Mouse (Mus musculus): ENCODE results near the gene Tead3.
"Not testable (repeated sequence)": the region's sequence is repeated elsewhere in the genome, so short reads cannot be mapped to it uniquely, and the experiment has no call there.

The Tead3 gene

DNA sequence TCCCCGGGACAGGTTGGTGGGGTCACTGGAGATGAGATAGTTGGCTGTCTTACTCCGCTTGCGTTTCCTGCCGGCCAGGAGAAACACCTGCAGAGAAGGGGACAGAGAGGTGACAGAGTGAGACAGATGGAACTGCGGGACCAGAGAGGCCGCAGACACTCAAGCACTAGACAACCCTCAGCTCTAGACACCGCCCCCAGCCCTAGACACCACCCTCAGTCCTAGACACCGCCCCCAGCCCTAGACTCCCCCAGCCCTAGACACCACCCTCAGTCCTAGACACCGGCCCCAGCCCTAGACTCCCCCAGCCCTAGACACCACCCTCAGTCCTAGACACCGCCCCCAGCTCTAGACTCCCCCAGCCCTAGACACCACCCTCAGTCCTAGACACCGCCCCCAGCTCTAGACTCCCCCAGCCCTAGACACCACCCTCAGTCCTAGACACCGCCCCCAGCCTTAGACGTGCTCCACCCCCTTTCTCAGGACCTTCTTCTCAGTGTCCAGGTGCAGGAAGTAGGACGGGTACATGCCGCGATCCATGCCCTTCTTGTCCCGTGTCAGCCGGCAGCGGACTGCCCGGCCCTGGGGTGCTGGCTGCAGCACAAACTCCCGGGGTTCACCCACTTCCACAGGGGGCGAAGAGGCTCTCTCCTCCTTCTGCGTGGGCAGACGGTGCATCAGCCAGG, 8.1 kb upstream of the Tead3 start:
- not testable (repeated sequence) for DNase-seq

DNA sequence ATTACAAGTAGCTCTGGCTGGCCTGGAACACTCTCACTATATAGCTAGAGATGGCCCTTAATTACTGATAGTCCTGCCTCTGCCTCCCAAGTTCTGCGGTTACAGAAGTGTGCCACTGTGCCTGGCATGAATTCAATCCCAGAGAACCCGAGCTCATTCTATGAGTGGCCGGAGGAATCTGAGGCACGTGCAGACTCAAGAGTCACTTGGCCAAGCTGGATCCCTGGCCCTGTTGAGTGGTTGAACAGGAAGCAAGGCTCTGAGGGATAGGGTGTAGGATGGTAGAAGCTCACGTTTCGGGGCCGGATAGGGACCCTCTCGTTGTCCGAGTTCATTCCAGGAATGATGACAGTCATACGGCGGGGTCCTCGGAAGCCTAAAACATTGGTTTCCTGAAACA, 5.3 kb upstream of the Tead3 start:
- DNase-seq: no peak

DNA sequence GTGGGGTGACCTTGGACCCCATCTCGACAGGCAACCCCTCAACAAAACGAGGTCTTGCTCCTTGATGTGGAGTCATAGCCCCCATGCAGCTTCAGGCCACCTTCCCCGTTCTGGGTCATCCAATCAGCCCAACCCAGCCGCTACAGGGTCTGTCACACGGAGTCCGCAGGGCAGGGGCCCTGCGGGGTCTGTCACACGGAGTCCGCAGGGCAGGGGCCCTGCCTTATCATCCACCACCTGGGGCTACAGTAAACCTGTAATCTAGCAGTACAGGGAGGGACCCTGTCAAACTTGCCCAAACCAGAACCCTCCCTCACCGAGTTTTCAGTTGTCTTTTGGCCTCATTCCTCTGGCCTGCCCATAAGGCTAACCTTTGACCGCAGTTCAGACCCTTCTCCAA, 1.4 kb upstream of the Tead3 start:
- no peak for DNase-seq

DNA sequence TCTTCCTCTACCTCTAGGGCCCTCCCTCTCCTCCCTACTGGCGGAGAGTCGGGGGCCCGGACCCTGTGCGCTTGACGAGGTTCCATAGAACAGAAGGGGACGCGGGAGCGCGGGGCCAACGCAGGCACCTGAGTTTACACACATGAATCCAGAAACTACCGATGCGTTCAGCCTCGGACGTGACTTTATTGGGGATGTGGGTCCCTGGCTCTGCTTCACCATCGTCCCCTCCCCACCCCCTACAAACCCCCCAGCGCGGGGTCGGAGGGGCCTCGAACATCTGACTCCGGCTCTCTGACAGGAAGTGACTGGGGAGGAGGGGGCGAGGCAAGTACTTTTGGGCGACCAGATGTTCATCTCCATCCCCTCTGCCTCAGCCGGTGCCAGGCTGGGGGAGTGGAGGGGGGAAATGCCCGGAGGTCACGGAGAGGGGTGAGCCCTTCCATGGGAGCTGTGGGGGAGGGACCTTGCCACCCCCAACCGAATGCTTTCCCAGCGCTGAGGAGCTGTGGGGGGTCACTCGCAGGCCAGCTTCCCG, 805 bp upstream of the Tead3 start:
- DNase-seq: peak; percentile 54

DNA sequence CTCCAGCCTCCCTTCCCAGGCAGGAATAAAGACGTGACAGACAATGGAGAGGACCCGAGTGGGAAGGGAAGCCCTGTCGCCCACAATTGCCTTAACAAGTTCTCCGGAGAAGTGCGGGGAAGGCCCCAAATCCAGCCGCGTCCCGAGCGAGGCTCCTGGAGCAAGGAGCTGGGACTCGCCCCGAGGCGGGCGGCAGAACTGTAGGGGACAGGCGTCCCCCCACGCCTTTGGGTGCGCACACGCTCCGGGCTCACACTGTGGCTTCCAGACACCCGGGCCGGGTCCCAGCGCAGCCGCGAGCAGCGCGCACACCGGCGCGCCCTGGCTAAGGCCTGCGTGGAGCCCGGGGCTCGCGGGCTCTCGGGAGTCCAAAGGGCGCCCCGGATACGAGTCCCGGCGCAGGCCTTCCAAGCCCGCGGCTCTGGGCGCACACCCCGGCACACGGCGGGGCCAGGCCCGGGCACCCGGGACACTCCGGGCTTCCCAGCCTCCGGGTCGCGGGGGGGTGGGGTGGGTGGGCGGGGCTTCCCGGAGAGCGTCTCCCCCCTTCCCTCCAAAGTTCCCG, 634 bp downstream of the Tead3 start:
- DNase-seq: peak; percentile 77

DNA sequence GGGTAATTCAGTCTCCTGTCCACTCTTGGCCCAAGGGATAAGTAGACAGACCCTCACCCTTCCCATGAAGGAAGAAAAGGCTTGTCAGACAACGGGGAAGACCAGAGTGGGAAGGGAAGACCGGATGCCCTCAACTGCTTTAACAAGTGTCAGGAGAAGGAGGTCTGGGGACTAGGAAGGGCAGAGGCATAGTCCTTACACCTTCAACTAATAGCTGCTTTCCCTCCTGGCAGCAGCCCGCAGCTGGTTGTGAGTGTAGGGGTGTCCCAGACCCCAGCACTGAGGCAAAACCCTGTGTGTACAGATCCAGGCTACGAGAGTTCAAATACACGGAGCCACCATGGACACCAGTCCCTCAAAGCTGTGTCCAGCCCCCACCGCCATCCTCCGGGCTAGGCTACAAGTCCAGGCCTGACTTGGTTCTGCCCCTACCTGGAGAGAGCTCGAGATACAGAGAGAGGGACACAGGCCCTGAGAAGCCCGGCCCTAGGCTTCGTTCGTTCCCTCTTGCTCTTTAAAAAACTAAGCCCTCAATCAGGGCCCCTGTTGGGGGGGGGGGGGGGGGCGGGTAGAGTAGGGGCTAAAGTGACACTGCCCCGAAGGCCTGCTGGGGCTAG, 1.2 kb downstream of the Tead3 start:
- no peak for DNase-seq

DNA sequence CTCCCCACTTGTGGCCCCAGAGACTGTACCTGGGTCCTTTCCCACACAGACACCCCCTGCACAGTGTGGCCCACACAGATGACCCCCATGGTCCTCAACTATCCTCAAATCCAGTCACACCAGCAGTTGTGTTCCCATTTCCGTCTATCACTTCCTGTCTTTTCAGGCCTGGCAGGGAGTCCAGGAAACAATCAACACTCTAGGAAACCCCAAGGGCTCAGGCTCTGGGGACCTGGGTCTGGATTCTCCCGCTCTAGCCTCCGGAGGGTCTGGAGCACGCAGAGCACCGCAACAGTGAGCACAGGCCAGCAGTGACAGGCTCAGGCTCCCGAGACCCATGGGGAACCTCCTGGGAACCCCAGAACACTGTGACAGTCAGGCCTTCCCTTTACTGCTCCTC, 2.4 kb downstream of the Tead3 start:
- no peak for DNase-seq

DNA sequence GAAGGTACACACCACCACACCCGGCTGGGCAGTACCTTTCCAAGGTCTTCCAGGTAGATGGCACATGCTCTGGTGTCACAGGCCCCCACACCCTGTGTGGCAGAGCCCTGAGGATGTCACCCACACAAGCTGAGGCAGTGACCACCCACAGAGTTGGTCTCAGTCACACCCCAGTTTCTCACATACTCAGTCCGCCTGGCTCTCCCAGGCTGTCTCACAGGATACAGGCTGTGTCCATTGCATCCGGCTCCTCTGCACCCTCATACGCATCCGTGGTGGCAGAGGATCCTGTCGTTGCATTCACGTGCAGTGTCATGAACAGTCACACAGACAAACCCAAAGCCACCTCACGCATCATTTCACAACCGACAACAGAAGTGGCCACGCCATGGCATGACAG, 3.3 kb downstream of the Tead3 start:
- DNase-seq: no peak

DNA sequence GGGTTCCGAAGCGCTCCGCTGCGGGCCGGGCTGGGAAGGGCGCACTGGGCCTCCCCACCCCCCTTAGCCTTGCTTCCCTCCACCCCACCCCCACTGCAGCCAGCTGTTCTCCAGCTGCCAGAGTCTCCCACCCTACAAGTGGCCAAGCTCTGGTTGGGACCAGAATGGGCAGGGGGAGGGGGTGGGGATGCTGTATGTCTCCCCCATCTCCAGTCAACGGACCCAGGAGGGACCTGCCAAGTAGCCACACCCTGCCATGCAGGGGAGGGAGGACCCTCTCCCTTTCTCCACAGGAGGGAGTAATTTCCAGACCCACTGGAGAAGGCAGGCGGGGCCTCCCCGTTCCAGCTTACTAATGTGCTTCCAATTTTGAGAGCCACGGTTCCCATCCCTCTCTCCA, 4.7 kb downstream of the Tead3 start:
- peak; percentile 86 for DNase-seq

DNA sequence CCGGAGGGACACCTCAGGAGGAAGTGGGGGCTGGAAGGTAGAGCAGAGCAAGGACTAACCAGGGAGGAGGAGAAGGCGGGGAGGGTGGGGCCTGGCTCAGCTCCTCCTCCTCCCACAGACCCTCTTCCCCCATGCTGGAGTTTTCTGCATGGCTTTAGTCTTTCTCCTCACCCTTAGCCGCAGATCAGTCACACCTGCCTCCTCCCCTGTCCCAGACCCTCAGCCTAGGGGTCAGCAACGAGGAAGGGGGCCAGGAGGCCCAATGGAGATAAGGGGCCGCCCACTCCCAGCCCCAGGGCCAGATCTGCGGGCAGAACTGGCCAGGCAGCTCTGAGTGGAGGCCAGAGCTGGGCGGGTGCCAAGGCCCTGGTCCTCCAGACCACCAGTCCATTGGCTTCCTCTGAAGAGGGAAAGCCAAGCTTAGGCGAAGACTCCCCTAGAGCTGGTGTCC, 5.3 kb downstream of the Tead3 start:
- DNase-seq: peak; percentile 67

DNA sequence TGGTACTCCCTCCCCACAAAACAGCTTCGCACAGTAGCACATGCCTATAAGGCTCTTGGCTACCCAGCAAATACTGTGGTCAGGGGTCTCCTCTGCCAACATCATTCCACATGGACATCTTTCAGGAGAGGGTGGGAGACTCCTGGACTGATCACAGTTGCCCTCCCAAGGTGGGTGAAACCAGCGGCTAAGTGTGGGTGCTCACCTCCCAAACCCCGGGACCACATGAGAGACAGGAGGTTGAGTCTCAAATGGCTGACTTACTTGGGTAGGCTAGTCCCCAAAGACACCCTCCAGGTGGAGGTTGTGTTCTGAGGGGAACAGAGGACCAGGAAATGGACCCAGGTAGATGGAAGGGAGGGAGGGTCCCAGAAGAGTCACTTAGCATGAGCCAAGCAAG, 5.9 kb downstream of the Tead3 start:
- no peak for DNase-seq

DNA sequence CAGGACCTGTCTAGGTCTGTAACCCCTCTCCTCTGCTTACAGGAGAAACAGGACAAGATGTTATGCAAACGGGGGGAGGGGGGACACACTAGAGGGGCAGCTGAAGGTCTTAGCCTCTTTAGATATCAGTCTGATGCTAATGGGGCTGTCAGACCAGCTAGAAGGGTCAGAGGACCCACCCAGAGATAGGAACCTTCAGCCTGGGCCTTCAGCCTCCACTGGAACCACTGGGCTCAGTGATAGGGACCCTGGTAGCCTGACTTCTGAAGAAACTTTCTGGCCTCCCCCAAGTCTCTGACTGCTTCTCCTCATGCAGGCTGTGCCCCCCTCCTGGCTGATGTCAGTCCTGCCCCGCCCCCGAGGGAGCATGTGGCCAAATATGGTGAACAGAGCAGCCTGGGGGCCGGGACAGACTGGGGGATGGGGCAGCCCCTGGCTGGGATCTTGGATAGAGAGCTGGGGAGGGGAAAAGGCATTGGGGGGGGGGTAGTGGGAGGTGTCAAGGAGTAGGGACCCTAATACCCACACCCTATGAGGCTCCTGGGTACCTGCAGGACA, 6.5 kb downstream of the Tead3 start:
- peak; percentile 82 for DNase-seq

DNA sequence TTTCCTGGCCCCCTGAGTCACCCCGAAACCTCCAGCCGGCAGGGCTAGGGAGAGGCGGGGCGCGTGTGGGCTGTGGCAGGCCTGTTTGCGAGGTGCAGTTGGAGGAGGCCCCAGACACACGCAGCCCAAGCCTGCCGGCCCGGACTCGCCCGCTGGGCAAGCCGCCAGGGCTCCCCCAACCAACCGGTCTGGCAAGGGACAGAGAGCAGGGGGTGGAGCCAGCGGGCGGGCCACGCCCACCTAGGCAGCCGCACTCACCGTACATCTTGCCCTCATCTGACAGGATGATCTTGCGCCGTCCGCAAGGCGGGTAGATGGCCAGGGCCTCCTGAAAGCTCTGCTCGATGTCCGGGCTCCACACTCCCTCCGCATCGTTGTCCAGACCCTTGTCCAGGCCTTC, 9.5 kb downstream of the Tead3 start:
- DNase-seq: peak; percentile 97

DNA sequence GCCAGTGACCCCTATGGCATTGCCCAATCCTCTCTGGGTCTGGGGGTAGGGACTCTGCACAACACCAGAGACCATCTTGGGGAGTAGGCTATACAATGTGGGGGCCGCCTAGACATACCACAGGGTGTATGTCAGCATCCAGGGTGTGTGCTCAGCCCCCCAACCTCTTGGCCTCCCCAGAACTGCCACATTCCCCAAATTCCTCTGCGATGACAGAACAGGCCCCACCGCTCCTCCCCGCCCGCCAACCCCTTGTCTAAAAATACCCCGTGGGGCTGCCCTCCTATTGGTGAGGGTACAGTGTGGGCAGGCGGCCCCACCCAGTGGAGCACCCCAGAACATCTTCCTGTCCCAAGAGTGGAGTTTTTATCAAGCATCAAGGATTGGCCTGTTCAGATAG, 10.0 kb downstream of the Tead3 start:
- no peak for DNase-seq

DNA sequence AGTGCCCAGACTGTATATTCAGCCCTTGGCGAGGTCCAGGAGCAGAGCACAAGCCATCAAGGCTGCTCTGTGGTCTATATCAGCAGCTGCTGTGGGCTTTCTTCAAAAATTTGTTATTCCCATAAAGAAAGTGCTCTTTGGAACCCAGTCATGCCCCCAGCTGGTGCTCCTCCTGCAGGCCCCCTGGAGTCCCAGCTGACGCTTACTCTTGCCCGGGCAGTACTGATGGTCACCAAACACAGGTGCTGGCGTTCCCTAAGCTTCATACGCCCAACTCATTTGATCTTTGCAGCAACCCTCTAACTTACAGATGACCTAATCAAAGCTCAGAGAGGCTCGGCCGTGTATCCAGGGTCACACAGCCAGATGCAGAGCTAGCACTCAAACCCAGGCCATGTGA, 13.1 kb downstream of the Tead3 start:
- no peak for DNase-seq

DNA sequence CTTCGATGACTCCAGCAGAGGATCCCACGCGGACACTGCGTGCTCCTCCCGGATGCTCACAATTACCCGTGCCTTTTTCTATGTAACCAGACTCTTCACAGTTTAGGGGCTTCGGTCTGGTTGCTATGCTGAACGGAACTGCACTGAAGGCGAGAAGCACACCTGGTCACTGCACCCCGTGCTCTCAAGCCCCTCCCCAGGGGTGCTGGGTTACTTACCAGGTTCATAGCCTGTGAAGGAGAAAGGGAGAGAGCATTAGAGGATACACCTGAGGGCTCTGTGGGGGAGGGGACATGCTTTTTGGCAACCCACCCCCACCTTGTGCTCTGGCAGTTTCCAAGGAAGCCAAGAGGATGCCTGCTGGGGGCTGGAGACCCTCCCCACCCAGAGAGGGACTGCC, 15.3 kb downstream of the Tead3 start:
- DNase-seq: no peak

DNA sequence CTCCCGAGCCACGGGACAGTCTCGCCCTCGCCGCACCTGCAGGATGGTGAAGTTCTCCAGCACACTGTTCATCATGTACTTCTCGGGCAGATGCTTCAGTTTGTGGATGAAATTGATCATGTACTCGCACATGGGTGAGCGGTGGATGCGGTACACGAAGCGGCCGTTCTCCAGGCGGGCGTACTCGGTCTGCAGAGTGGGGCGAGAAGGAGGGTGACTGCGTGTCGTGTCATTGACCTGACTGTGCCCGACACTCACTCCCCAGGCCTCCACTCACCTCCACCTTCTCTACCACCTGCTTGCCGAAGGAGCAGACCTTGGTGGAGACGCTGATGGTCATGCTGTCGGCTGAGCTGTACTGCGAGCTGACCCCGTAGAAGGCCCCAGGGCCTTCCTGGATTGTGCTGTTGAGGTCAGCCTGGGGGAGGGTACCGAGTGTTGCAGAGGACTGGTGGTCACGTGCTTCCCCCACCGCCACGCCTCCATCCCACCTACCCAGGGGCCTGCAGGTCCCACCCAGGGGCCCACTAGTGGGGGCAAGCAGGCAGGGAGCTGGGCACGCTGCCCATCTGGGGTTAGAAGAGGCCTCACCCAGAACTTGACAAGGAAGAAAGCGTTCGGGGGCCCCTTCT, 17.6 kb downstream of the Tead3 start:
- DNase-seq: peak; percentile 43

DNA sequence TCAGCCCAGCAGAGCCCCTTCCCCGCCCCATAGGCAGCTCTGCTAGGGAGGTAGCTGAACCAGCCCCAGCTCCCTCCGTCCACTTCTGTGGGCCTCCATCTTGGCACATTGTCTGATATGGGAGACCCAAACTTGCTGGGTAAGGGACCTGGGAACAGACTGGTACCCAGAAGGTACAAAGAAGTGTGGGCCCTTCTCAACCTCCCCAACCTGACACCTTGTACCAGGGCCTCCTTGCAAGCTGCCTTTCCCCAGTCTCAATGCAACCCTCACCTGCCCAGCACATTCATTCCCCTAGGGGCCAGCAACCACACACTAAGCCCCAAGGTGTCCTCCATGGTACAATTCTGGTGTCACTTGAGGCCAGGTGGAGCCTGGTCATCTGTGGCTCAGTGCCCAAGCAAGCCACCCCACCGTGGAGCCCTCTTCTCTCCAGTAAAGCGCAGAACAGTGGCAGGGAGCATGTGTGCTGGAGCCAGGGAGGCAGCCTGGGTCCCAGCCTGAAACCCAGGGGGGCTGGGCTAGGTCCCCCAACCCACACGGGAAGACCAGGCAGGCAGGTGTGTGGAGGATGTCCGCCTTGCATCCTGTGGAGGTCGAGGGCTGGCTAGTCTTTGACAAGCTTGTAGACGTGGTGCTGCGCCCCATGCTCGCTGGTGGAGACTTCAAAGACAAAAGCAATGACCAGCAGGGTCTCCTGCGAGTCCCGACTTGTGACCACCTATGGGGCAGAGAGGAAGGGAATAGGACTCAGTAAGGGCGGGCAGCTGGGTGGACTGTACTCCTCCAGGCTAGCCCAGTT, 18.3 kb downstream of the Tead3 start:
- no peak for DNase-seq

DNA sequence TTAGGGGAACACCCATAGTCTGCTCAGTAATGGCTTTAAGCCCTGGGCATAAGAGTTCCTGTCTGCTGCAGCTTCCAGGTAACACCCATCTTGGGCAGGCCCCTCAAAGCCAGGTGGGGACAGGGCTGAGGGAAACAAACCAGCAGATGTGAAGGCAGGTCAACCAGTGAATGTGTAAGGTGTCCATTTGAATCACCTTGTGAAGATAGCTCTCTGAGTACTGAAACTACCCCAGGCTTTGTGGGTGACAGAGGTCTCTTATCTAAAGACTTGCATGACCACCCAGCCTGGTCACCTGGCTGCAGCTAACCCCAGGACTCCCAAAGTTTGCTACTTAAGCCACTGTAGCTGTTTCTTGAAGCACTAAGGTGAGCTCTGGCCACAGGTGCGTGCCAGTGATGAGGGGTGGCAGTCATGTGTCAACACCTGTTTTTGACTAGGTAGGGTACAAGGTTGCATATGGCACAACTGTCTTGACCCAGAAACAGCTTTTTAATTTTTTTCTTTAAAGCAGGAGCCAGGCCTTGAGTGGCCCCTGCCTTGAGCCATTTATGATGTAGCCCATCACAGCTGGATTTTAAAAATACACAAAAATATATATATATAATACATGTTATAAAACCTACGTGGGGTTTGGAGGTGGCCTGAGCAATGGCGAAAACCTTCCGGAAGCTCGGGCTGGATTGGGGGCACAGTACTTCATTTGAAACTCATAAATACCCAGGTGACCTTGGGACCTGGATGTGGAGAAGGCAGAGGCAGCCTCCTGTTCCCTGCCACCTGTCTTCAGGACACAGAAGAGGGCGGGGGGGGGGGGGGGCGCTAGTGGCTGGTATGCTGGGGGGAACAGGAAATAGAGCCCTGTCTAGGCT, 19.1 kb downstream of the Tead3 start:
- no peak for DNase-seq

DNA sequence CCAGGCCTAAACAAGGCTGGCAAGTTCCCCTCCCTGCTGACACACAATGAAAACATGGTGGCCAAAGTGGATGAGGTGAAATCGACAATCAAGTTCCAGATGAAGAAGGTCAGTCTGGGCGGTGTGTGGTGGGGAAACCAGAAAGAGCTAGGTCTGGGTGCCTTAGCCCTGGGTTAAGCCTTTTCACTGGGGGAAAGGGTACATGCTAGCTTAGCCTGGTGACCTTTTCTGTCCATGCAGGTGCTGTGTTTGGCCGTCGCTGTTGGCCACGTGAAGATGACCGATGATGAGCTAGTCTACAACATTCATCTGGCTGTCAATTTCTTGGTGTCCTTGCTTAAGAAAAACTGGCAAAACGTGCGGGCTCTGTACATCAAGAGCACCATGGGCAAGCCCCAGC, 20.0 kb downstream of the Tead3 start:
- not testable (repeated sequence) for DNase-seq

DNA sequence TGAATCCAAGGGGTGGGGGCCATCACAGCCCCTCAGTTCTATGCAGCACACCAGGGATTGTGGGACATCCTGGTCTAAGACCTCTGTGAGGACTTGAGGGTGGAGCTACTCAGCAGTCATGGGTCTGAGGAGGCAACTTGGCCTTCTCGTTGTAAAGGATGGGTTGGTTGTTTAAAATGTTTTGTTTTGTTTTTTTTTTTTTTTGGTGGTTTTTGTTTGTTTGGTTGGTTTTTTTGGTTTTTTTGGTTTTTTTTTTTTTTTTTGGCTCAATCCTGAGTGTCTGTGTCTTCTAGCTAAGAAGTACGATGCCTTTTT, 20.4 kb downstream of the Tead3 start:
- DNase-seq: no peak

All from kidney, postnatal 10 days (tissue).